Mouse (Mus musculus): ENCODE data around the gene Cpt1b.

DNA sequence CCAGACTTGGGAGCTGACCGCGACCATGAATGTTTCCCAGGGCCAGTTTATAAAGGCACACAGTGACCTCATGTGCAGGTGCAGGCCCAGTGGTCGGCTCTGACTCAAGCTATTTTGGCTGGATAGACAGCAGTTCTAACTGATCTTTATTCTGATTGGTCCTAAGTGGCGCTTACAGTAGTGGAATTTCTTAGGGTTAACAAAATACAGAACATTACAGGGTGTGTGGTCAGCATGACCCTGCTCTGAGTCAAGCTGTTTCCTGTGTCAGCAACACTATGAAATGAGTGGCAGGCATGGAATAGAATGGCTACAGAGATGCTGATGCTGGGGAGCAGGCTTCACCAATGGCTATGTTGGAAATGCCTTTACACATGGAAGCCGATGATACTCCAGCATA lies 10.2 kb upstream of the Cpt1b start:
- TF ChIP-seq POLR2A (IDR thresholded peaks at IDR 0.05; ENCODE audit: low read depth, low read length), result no peak
- TF ChIP-seq CTCF (IDR thresholded peaks at IDR 0.05; ENCODE audit: extremely low read depth, insufficient read length, insufficient replicate concordance, low read depth, low read length), result no peak
